Comparison of ENCODE assay signal across 8 mouse cellular contexts in genomic region chr17:62607304-62607914, GRCm38 (mm10).
DNase-seq lines count a peak whose midpoint lies in the region; ATAC-seq and TF ChIP-seq lines count a peak whose summit lies in the region.

No protein-coding gene starts in this region.

- DNase-seq in left cerebral cortex, adult 18-20 months (ENCODE audit: low spot score in 2 of 2), result peak; percentile 17 to 57
- DNase-seq in left cerebral cortex, adult 11 months (ENCODE audit: low spot score), result no peak
- DNase-seq in left cerebral cortex, postnatal 14 days (ENCODE audit: low spot score in 2 of 2), result peak; percentile 32 to 39
- DNase-seq in right cerebral cortex, postnatal 25 days, result peak; percentile 36
- DNase-seq in gastrocnemius, postnatal 14 days, result no peak

- no peak overlapping the region for H3K9ac ChIP-seq in kidney, embryonic 15.5 days
- H3K9ac ChIP-seq in intestine, postnatal 0 days (ENCODE audit: low read depth, low read length), result no peak overlapping the region

- no peaks in the 10 kb centered on the region for H3K27me3 ChIP-seq in kidney, embryonic 15.5 days
- no peaks in the 10 kb centered on the region for H3K27me3 ChIP-seq in intestine, postnatal 0 days (replicated peaks; ENCODE audit: control insufficient read depth, insufficient read depth, low read length)

- peaks cover 5% of the 10 kb centered on the region; the same call in 1 of the 2 replicates for H3K4me1 ChIP-seq in kidney, embryonic 15.5 days
- H3K4me1 ChIP-seq in intestine, postnatal 0 days (replicated peaks; ENCODE audit: control insufficient read depth, insufficient read depth, low read length), result no peaks in the 10 kb centered on the region

- no peaks in the 10 kb centered on the region for H3K9me3 ChIP-seq in kidney, embryonic 15.5 days (replicated peaks)
- H3K9me3 ChIP-seq in intestine, postnatal 0 days (ENCODE audit: control insufficient read depth), result no peaks in the 10 kb centered on the region

- intact Hi-C loops in left cerebral cortex, postnatal 14 days (cut with DNase I), result no loop called here
- intact Hi-C loops in gastrocnemius, postnatal 14 days (cut with DNase I; ENCODE audit: low total_unique reads), result no loop called here

- H3K36me3 ChIP-seq in kidney, embryonic 15.5 days, result no peaks in the 10 kb centered on the region
- H3K36me3 ChIP-seq in intestine, postnatal 0 days (ENCODE audit: control insufficient read depth, insufficient read depth), result no peaks in the 10 kb centered on the region

- WGBS in kidney, embryonic 15.5 days, result 87% methylated on average over 18 of the region's 18 CpGs
- 86% methylated on average over 18 of the region's 18 CpGs for WGBS in intestine, postnatal 0 days

- TF ChIP-seq CTCF in intestine, postnatal 0 days (IDR thresholded peaks at IDR 0.05; ENCODE audit: low read depth), result no peak

- no peak overlapping the region for H3K27ac ChIP-seq in kidney, embryonic 15.5 days
- no peak overlapping the region for H3K27ac ChIP-seq in intestine, postnatal 0 days (ENCODE audit: low read depth, low read length)

- no peak overlapping the region for H3K4me3 ChIP-seq in kidney, embryonic 15.5 days (replicated peaks)
- H3K4me3 ChIP-seq in intestine, postnatal 0 days (ENCODE audit: low read depth, low read length), result no peak overlapping the region

- ATAC-seq in frontal cortex, adult (ENCODE audit: low TSS enrichment), result peak; percentile 89
- no peak for ATAC-seq in kidney, embryonic 15.5 days (replicated peaks; ENCODE audit: low FRiP score)
- ATAC-seq in intestine, postnatal 0 days, result no peak

- no peak overlapping the region for H3K4me2 ChIP-seq in kidney, embryonic 15.5 days
- no peak overlapping the region for H3K4me2 ChIP-seq in intestine, postnatal 0 days (replicated peaks; ENCODE audit: low read depth)

Comparison
In these comparisons a context has a peak if more than half of its experiments do, and no peak if none do; other contexts are left out.
1. DNase-seq: peak in left cerebral cortex, adult 18-20 months (2 of 2), left cerebral cortex, postnatal 14 days (2 of 2) and right cerebral cortex, postnatal 25 days (single experiment); none in left cerebral cortex, adult 11 months (single experiment) and gastrocnemius, postnatal 14 days (single experiment).